Mouse (Mus musculus) kidney, adult 8-10 months (tissue): Measurements from ENCODE around the gene Moxd1.

Experiments
- DNase-seq, 2 experiments: peaks; one replicate each; pipeline ENCODE4 v3.0.0; 2022

Gene Moxd1

DNA sequence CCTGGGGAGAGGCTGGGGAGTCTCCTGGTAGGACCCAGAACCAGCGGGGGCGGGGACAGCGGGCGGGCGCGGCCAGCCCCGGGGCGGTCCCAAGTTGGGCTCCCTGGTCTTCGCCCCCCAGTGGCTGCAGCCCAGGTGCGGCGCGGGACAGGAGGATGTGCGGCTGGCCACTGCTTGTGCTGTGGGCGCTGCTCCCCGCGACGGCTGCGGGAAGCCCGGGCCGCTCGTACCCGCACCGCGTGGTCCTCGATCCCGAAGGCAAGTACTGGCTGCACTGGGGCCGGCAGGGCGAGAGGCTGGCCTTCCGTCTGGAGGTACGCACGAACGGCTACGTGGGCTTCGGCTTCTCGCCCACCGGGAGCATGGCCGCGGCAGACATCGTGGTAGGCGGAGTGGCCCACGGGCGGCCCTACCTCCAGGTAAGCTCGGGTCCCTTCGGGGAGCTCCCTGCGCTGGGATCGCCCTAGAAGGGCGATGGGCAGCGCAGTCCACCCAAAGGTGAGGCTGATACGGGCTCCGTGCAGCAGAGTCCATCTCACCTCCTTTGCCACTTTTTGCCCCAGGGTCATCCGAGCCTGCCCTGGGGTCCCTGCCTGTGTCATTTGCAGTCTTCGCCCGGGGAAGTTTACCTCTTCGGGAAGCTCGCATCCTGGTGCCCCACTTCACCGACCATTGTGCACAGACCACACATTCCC lies at the start of gene Moxd1:
Gene Moxd1, plus strand, starts transcription at position 69 of the 695 bp plus-strand sequence.
- DNase-seq, result peak in 1 of 2 experiments; percentile 8

DNA sequence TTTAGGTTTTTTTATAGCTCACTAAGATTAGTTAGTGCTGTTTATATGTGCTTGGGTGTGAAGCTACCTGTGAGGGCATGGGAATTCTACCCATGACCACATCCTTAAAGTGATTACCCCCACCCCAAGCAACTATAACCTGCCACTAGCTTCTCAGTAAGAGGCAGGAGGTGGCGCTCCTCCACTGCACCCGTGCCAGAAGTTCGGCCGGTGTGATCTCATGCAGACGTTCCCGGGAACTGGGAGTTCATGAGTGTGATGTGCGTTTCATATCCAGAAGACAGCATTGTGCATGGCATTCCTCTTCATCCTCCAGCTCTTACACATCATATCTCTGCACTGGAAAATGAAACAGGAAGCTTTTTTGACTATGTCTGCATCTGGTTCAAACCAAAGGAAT lies 32.9 kb upstream of the Moxd1 start:
- no peak for DNase-seq

DNA sequence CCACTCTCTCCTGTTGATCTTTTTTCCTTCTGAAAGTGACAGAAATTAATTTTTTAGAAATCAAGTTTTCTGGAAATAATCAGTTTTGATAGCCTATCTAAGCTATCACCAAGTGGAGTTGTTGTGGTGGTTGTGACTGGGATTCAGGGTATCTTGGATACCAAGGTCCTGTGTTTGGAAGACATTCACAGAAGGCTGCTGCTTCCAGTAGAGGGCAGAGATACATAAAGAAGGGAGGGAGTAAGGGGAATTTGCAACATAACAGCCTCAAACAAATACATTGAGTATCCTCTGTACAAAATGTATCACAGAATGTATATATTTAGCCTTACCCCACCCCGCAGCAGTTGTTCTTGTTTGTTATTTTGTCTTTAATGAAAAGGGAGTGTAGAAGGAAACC lies 31.3 kb upstream of the Moxd1 start:
- DNase-seq, result no peak

DNA sequence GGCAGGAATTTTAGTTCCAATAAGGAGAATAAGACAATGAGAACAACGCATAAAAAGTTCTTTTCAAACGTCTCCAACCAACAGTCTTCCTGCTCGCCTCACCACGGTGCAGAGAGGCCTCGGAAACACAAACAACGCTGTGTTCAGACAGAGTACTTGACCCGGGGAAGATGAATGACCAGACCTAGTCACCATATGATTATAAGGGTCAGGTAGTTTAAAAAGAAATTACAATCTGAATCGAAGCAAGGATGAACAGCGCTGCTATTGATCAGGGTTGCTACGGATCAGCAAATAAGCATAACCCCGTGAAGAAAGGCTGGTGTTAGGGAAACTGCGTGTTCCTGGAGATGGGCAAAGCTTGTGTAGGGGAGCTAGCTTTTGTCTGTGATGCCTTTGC lies 24.0 kb upstream of the Moxd1 start:
- DNase-seq, result no peak

DNA sequence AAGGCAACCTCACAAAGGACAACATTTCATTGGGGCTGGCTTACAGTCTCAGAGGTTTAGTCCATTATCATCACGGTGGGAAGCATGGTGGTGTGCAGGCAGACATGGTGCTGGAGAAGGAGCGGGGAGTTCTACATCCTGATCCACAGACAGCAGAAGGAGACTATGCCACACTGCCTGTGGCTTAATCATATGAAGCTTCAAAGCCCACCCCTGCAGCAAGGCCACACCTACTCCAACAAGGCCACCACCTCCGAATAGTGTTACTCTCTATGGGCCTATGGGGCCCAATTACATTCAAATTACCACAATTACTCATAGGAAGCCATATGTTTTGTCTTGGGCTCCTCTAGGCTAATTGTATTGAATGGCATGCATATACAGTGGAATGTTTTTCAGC lies 23.2 kb upstream of the Moxd1 start:
- DNase-seq, result no peak

DNA sequence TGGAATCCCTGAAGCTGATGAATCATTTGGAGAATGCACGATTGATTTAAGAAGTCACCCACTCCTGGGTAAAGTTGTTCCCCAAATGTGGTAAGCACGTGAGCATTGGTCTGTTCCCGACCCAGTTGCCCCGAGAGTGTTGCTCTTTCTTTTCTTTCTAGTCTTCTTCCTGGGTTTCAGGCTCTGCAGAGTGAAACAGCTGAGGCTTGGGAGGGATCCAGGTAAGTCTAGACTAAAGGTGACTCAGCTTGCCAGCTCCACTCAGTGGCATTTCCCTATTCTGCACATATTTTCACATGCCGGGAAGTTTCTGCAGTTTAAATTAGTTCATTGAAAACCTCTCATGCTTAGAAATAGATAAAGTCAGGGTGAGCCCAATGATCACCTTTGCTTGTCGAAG lies 13.2 kb upstream of the Moxd1 start:
- no peak for DNase-seq

DNA sequence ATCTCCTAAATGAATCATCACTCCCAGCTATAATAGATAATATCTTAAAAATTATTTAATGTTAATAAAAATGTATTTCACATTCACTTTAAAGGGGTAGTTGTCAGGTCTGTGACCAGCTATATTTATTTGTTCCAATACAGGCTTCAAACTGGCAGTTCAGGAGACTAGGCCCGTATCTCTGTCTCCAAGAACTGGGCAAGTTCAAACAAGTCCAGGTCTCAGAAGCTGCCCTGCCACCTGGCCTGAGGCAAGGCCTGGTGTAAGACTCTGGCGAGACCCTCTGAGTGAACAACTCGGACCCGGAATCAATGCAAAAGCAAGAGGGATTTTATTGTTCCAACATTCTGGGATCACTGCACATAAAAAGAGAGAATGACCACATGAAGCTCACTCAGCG lies 10.0 kb upstream of the Moxd1 start:
- no peak for DNase-seq

DNA sequence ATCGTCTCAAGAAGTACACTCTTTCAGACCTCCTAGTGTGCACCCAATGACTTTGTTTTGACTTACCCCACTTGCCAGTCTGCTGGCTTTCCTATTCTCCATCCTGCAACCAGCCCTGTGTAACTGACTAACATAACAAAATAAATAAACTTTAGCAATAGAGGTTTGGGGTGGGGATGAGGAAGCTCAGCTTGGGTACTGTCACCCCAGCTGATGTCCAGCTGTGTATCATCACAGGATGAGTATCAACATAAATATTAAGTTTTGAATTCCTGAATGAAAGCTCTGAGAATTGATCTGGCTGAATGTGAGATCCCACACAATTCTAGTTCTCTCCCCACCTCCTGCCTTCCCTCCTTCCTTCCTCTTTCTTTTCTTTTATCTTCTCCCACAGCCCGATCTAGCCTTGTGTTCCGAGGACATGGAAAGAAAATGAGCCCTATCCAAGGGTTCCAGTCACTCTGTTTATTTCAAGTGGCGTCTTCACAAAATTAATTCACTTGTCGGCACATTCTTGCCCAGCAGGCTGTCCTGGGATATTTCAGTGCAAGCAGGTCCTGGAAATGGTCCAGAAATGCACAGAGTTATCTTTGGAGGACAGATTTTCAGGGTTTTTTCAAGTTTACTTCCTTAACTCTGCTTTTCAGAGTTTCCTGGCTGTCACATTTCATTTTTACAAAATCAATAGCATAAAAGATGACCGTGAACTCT lies 5.6 kb upstream of the Moxd1 start:
- no peak for DNase-seq

DNA sequence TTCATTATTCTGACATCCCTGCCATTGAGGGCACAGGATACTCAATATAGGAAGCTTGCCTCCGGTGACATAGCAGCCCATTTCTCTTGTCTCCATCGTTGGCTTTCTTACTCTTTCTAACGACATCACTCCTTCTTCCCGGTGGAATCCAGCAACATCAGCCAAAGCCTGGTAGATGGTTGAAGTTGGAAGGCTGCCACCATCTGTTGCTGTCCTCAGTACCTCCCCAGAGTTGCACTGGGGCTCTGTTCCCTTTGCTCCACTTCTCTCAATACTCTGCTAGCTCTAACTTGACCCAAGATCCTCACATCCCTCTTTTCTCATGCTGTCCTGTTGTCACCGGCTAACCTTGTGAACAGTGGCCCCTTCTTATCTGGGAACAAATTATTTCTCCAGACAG lies 2.4 kb upstream of the Moxd1 start:
- no peak for DNase-seq

DNA sequence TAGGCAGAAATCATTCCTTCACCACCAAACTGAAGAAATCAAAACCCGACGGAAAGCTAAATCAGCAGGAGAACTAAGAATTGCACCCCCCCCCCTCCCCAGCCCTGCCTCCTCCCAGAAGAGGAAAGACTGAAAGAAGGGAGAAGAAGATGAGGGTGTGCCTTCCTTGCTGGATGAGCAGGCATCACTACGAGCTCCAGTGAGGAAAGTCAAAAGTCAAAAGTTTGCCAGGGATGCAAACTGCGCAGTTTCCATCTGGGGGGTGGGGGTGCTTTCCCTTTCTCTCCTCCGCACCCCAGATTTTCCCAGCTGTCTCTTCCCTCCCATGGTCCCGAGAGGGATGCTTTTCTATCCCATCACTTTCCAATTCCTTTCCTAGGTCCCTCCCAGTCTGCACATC lies 406 bp upstream of the Moxd1 start:
- DNase-seq, result no peak

DNA sequence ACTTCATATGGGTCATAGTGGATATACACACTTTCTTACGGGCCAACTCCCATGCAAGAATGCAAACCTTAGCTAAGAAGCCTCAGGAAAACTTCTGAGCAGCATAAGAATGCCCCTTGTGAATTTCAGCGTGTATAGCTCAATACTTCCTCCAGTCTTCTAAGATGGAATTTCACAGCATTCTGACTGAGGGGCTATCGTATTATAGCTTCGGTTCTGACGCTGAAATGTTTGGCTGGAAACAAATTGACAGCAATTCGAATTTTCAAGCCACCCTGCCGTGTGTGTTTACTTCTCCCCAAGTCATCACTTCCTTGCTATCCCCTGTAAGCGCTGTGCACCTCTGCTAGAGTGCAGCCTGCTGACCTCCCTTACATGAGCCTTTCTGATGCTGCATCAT lies 1.3 kb downstream of the Moxd1 start:
- DNase-seq, result no peak

DNA sequence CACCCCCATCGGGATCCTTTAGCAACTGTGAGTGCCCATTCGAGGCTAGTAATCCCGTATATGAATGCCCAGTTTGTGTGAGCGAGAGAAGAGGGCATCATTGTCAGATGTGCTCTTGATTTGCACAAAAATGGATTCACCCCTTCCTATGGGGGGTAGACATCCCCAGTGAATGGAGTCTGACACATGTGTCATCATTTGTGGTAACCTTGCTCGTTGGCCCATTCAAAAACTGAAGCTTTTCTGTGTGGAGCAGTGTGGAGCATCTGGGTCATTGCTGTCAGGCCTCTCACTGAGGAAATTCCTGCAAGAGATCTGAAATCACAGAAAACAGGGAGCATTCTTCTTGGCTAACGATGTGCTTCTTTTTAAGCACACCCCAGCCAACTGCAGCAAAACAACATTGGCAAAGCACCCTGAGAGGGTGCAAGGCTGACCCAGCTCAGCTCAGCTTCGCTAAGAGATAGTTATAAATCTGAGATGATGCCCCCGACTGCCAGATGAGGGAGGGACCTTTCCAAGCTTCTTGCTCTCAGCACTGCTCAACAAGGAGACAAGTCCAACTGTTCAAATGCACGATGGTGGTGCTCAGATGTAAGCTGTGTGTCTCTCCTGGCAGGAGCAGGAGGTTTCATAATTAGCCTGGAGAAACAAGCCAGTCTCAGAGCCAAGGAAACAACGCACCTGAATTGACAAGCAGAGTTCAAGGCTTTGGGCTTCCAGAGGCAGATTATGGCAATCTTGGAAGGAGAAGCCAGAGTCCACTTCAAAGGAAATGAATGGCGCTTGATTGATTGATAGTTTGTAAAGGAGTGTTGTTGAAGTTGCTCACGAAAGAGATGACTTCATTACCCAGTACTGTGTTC lies 5.2 kb downstream of the Moxd1 start:
- no peak for DNase-seq

DNA sequence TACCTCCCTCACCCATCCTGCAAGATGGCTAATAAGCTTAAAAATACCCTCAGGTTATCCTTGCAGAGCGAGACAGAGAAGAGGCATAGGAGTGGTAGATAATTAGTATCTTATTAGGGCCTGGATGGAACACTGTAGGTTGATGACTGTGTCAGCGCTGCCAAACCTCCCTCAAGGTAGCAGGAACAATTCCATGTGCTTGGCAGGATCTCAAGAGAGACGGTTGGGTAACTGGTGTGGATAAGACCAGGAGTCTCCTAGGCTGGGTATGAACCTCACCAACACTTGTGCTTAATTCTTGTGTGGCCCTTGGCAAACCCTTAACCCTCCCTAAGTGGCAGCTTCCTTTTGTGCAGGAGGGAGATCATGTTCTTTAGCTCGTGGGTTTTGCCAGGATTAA lies 9.0 kb downstream of the Moxd1 start:
- DNase-seq, result no peak

DNA sequence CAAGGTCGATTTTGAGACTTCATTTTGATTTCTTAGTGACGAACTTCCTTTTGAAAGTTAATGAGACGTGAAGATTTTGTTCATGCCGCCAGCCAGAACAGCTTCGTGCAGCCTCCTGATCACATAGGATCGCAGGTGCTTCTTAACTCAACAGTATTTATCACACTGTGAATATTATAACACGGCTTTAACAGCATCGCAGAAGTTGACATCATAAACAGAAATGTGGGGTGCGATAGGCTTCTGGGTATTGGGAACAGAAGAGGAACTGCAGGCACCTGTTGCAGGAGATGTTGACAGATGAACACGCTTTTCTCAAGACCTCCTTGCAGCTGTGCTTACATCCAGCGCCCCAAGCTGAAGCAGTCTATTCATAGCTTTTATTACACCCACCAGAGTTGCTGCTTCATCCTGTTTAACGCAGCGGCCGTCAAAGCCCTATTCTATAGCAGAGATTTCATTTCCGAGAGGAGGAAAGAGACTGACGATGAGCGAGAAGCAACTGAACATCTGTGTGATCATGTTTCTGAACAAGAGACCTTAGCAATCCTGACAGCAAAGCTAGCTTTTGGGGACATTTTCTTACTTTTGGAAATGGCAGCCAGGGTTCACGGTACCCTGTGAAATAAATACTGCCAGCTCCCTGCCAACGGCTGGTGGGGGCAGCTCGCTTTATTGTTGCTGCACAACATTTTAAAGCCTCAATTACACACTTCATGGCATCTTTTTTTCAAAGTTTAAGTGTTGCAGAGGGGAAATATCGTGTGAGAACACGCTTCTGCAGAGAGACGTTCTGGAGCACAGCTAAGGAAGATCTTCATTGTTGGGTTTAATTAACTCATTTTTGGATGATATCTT lies 12.3 kb downstream of the Moxd1 start:
- no peak for DNase-seq

DNA sequence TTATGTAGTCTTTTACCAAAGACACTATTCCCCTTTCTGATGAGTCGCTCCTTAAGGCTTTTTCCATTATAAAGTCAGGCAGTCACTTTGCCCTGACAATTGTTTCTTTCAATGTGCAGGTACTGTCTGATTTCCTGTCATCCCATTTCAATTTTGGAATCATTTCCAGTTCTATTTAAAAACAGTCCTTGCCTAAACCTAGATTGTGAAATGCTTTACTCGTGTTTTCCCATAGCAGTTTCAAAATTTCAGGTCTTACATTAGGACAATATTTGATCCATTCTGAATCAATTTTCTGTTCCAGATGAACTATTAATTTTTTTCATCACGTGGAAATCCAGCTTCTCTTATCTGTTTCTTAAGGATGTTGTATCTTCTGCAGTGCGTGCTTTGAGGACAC lies 23.5 kb downstream of the Moxd1 start:
- DNase-seq, result no peak

DNA sequence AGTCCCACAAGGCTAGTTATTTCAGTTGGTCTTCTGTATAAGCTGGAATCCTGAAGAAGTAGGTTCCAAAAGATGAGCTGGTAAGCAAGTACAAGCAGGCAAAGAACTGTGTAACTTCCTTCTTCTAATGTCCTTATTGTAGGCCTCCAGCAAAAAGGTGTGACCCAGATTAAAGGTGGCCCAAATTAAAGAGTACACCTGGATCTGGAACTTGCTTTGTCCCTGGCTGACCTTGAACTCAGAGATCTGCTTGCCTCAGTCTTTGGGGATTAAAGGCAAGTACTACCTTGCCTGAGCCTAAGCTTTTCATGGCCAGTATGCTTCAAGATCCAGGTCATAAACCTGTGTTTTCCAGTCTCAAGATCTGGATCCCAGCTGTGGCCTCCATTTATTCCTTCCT lies 24.8 kb downstream of the Moxd1 start:
- DNase-seq, result no peak

DNA sequence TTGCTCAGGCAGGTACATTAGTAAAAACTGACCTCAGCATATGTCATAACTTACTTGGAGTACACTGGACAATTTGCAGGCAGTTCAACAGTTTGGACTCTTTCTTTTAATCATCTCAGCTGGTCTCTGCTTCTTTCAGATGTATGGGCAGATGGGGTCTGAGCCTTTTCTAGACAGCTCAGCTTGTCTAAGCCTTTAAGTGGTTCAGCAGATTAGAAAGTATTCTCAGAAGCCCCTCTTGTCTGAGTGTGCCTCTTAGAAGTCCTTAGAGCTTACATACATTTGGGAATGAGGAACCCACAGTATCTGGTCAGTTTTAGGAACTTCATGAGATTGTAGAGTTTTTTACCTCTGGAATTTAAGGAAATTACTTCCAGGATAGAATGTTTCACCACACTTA lies 28.3 kb downstream of the Moxd1 start:
- no peak for DNase-seq

DNA sequence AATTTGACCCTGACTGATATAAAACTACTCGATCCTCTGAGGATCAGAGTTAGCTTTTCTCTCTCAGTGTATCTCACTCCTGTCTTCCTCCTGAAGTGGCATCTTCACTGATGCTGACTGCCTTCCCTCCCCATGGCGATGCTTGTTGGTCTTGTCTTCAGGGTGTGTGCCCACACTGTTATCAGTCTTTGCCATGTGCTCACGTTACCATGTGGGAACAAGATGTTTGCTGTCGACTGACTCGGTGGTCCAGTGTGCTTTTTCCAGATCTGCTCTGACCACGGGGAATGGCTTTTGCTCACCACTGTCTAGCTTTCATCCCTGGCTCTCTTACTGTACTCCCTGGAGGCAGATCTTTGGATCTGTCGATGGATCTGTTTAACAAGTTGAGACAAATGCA lies 34.8 kb downstream of the Moxd1 start:
- no peak for DNase-seq

DNA sequence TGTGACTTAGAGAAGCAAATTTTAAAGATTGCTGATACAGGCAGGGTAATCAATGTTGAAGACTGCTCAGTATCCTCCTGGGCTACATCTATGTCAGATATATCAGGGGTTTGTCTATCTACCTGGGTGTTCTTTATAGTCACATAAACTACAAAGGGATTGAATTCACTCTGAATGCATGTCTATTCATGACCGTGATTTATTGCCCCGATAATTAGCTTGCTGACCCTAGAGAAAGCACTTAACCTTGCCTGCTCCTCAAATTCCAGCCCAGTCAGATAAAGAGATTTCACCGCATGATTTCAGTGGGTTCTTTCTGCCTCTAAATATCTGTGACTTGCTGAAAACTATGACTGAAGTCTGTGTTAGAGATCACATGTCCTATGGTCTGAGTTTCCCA lies 35.6 kb downstream of the Moxd1 start:
- no peak for DNase-seq

DNA sequence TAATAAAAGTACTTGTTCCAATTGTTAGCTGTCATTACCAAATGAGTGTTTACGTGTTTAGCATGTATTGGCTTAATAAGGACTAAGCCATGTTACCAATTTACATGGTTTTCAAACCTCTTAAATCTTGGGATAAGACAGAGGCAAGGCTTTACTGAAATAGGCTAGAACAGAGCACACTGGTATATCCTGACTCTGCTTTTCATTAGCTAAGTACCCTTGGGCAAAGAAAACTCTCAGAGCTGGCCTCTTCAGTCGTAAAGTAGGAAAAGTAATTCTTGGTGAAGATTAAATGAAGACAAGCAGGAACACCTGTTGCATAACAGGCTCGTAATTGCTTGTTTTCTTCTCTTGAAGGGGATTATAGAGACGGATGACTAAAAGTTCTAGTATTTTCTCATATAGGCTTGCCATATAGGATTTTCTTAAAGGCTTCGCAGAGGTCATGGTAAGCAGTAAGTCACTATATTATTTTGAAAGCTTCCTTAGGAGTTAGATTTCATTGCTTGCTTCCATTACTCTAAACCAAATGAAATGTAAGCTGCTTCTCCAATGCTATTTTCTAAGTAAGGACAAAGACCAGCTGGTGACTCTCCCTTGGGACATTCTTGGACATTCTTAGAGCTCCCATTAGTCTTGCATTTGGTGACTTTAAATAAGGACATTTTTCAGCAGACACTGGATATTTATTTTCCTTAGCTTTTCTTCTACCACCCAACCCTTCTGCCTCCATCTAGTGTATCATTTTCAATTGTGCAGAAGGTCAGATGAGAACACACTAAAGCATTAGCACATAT lies 36.7 kb downstream of the Moxd1 start:
- DNase-seq, result peak in 1 of 2 experiments; percentile 13

DNA sequence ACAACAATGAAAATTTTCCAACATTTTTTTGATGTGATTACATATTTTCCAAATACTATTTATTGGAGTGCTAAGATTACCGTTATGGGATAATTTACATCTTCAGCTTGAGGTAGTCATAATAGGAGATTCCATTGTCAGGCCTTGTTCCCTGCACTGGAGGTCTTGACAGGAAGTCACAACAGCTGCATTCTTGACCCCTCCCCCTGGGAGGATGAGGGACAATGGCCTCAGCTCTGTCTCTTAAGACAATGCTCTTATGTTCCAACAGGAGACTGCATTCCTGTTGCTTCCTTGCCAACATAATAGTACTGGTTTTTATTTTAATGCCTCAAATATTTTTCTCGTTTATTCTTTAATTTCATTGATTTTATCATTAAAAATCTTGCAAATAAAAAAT lies 44.2 kb downstream of the Moxd1 start:
- DNase-seq, result no peak

DNA sequence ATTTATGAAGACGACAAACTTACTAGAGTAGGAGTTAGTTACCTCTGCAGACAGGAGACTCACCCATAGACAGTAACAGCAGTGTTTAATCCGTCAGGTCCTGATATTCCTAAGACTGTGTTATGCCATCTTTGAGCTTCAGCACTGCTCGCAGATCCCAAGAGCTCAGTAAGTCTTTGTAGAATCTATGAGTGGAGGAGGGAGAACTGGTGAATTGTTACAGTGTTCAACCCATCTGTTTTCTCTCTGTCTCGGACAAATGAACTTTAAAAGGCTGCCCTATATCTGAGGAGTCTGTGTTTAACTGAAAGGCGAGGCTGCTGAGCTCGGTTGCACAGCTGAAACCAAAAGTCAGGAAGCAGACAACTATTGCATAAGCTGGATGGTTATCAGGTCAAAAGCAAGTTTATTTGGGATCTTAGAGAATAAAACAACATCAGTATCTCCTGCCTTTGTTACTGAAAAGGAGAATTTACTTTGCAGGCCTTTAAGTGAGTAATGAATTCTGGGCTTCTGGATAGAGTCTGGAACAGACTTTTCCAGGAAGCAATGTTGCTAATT lies 47.8 kb downstream of the Moxd1 start:
- DNase-seq, result no peak
